Mouse (Mus musculus) ES-E14 (cell line): ENCODE measurements around the gene Rin2. TPM values are rescaled to one million over a fixed set of nuclear protein-coding genes. Genes with fewer than 3 reads are reported as not detected.
"Not testable (repeated sequence)": the region's sequence is repeated elsewhere in the genome, so short reads cannot be mapped to it uniquely, and the experiment has no call there.

ENCODE experiments used
- DNase-seq: peaks from one replicate; pipeline ENCODE4 v3.0.0-alpha.2; 2013; ENCODE audit warnings: low read depth, low spot score
- H3K27ac ChIP-seq: 2 replicates; pipeline ENCODE4 v1.5.1; 2012; ENCODE audit warnings: low read depth, mild to moderate bottlenecking, low read length, moderate library complexity, mixed read lengths; ENCODE audit not compliant: poor library complexity, insufficient read depth, severe bottlenecking
- H3K36me3 ChIP-seq: 2 replicates; pipeline ENCODE4 v1.6.1; 2012; ENCODE audit warnings: mild to moderate bottlenecking, low read length, moderate library complexity, mixed read lengths; ENCODE audit not compliant: control insufficient read depth, poor library complexity, insufficient read depth, severe bottlenecking
- H3K4me1 ChIP-seq, 2 experiments: fragments of 150-350 bp in 1 of 2; sonication (generic) in 1 of 2; 2 replicates each; pipeline ENCODE4 v1.6.1; 2012; ENCODE audit warnings: low read length in 2 of 2, mild to moderate bottlenecking in 1 of 2, mixed read lengths in 1 of 2; ENCODE audit not compliant: control insufficient read depth in 2 of 2, insufficient read depth in 2 of 2, poor library complexity in 1 of 2
- H3K4me3 ChIP-seq, 2 experiments: fragments of 150-350 bp in 1 of 2; sonication (generic) in 1 of 2; 2 replicates each; pipeline ENCODE4 v1.5.1; 2012; ENCODE audit warnings: low read length in 2 of 2, low read depth in 1 of 2, mild to moderate bottlenecking in 1 of 2, mixed read lengths in 1 of 2; ENCODE audit not compliant: insufficient read depth in 1 of 2, poor library complexity in 1 of 2, severe bottlenecking in 1 of 2
- H3K9ac ChIP-seq: 2 replicates; pipeline ENCODE4 v1.6.1; 2012; ENCODE audit warnings: low read depth, mild to moderate bottlenecking, low read length, mixed read lengths; ENCODE audit not compliant: poor library complexity, insufficient read depth, severe bottlenecking
- H3K9me3 ChIP-seq: fragments of 150-350 bp; sonication (generic); 2 replicates; pipeline ENCODE4 v1.6.1; 2012; ENCODE audit warnings: low read depth, mild to moderate bottlenecking, low read length; ENCODE audit not compliant: control insufficient read depth, insufficient read depth
- CHD2 ChIP-seq: IDR thresholded peaks from 2 replicates; pipeline ENCODE4 v1.6.1; 2014; ENCODE audit warnings: mild to moderate bottlenecking, low read depth, low read length, inconsistent platforms
- HCFC1 ChIP-seq: IDR thresholded peaks from 2 replicates; pipeline ENCODE4 v1.6.1; 2012; ENCODE audit warnings: low read length, inconsistent platforms, borderline replicate concordance; ENCODE audit not compliant: insufficient read depth
- MAFK ChIP-seq: IDR thresholded peaks from 2 replicates; pipeline ENCODE4 v1.6.1; 2014; ENCODE audit warnings: mild to moderate bottlenecking, low read depth, low read length, inconsistent platforms; ENCODE audit not compliant: insufficient read depth
- ZC3H11A ChIP-seq: IDR thresholded peaks from 2 replicates; pipeline ENCODE4 v1.6.1; 2012; ENCODE audit warnings: low read depth, mild to moderate bottlenecking, inconsistent platforms, low read length, borderline replicate concordance
- ZNF384 ChIP-seq: IDR thresholded peaks from 2 replicates; pipeline ENCODE4 v1.6.1; 2012; ENCODE audit warnings: low read depth, low read length, inconsistent platforms
- in situ Hi-C, 2 experiments: fragments of 600-800 bp; cut with MboI; formaldehyde crosslinking; loops; one replicate each; pipeline ENCODE4 v1.15.1; 2025; ENCODE audit warnings: low sequenced_read_pairs in 2 of 2, inconsistent platforms in 1 of 2; ENCODE audit not compliant: unreplicated experiment in 2 of 2
- total RNA-seq: library from RNA; depleted of rRNA; stranded (reverse); fragments of 300-350 nt; gene quantifications from 2 replicates; pipeline ENCODE4 v1.2.3, GENCODE M21; 2012

Gene Rin2
- total RNA-seq, 1 experiment, result 3.7 TPM

DNA sequence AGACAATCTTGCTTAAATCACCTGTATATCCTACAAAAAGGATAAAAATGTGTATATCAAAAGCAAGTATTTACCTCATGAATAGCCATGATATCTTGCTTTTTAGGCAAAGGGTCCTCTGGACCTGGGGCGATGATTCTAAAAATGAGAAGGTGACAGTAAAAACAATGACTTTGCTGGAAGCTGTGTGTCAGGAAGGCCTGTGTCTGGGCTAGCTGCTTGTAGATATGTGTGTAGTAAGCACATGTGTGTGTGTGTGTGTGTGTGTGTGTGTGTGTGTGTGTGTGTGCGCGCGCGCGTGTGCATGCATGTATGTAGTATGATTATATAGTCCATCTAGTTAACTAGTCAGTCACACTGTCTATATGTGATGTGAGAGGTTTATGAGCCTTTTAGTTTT, 218.7 kb downstream of the Rin2 start:
- no peaks in the 10 kb centered on the region for H3K36me3 ChIP-seq
- H3K4me1 ChIP-seq, result peaks cover 0 to 3% of the 10 kb centered on the region in 2 experiments; a peak in 3 of 4 replicates
- in situ Hi-C loops, result no loop called here
- TF ChIP-seq ZNF384, result no peak
- no peak for TF ChIP-seq MAFK
- no peak for TF ChIP-seq CHD2
- no peak for TF ChIP-seq ZC3H11A
- no peak for TF ChIP-seq HCFC1
- H3K27ac ChIP-seq, result no peak overlapping the region
- H3K9ac ChIP-seq, result no peak overlapping the region
- DNase-seq, result no peak
- H3K9me3 ChIP-seq, result no peaks in the 10 kb centered on the region
- H3K4me3 ChIP-seq, result no peak overlapping the region

DNA sequence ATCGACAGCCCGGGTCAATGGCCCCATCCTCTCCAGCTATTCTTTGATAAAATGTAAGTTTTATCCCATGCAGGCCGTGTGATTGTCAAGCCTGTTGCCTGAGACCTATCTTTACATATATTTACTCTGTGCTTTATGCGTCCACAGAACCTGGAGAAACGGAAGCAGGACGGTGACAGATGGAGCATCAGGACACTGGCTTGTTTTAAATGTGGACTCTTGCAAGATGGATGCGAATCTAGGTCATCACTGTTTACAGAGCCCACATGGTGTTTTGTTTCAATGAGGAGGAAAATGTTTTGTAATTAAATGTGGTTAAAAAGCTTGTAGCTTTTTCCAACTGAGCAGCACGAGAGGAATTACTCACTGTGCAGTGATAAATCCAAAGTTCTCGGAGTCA, 223.1 kb downstream of the Rin2 start:
- peaks cover 2 to 6% of the 10 kb centered on the region in 2 experiments; a peak in 2 of 4 replicates for H3K4me1 ChIP-seq
- no peak overlapping the region for H3K4me3 ChIP-seq
- no peak overlapping the region for H3K9ac ChIP-seq
- no peak overlapping the region for H3K27ac ChIP-seq
- in situ Hi-C loops, result no loop called here
- TF ChIP-seq HCFC1 (no peak), ZC3H11A (no peak), CHD2 (no peak), MAFK (no peak), ZNF384 (no peak)
- H3K9me3 ChIP-seq, result no peaks in the 10 kb centered on the region
- DNase-seq, result no peak
- H3K36me3 ChIP-seq, result no peaks in the 10 kb centered on the region

GRCm38 (mm10) chr2:145900318-145900717, 225.3 kb downstream of the Rin2 start:
- Histone ChIP-seq H3K4me1 (peaks cover 3 to 11% of the 10 kb centered on the region in 2 experiments; a peak in 2 of 4 replicates), H3K9ac (0 out of 2 replicates have a peak overlapping the region, but pooled peaks have one; percentile 28), H3K27ac (peak overlapping the region; percentile 89)
- H3K36me3 ChIP-seq, H3K9me3 ChIP-seq, DNase-seq, H3K4me3 ChIP-seq, in situ Hi-C loops: not testable (repeated sequence)

DNA sequence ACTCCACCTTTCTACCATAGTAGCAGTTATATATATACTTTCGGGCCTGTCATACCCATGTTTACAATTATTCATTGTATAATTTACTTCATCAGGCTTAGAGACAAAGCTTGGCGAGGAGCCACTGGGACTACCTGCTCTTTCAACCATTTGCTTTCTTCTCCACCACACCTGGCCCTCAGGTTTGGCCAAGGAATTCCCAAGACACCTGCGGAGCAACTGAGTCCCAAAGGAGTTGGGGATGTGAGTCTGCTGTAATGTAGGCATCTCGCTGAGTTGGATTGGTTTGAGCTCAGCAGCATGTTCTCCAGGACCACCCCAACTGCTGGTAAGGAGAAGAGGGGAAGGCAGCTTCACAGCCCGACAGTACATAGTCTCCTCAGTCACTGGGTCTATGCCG, 226.8 kb downstream of the Rin2 start, which contains the start of gene Naa20:
Gene Naa20, plus strand, starts transcription at position 239 of the 400 bp plus-strand sequence.
- no peak within 1 kb of the TSS; the same call in 1 of the 2 replicates for H3K27ac ChIP-seq

More for the DNA sequence above, 226.8 kb downstream of the Rin2 start, which contains the start of gene Naa20:
- Histone ChIP-seq H3K36me3 (peaks cover 3% of the 10 kb centered on the region), H3K4me1 (peaks cover 6 to 16% of the 10 kb centered on the region in 2 experiments; a peak in 3 of 4 replicates), H3K4me3 (peak within 1 kb of the TSS in 1 of 2 experiments; percentile 92; a peak in 2 of 4 replicates), H3K9me3 (no peaks in the 10 kb centered on the region), H3K9ac (no peak within 1 kb of the TSS)
- DNase-seq, result no peak
- in situ Hi-C loops, result no loop called here
- no peak for TF ChIP-seq ZC3H11A
- TF ChIP-seq MAFK, result no peak
- no peak for TF ChIP-seq ZNF384
- no peak for TF ChIP-seq HCFC1
- TF ChIP-seq CHD2, result no peak
